Mouse (Mus musculus) CD8-positive naive resting alpha-beta T cell, adult 57 days (primary cell): ENCODE measurements around the gene Cnpy4. TPM values are rescaled to one million over a fixed set of nuclear protein-coding genes. Genes with fewer than 3 reads are reported as not detected.

ENCODE experiments used
- total RNA-seq: library from RNA; stranded (reverse); gene quantifications from one replicate; pipeline ENCODE4 v1.2.4, GENCODE M21; 2023

Gene Cnpy4
- 21.0 TPM for total RNA-seq

GRCm38 (mm10) chr5:138186950-138187638 lies at the start of gene Cnpy4, which contains the start of gene Taf6:
Gene Cnpy4, plus strand, starts transcription at chr5:138187485.
Gene Taf6, minus strand, starts transcription at chr5:138187451.

GRCm38 (mm10) chr5:138155443-138155976 lies 31.8 kb upstream of the Cnpy4 start, which contains the start of gene Zfp113:
Gene Zfp113, minus strand, starts transcription at chr5:138155744.

GRCm38 (mm10) chr5:138160842-138161665 lies 26.2 kb upstream of the Cnpy4 start, which contains the start of gene Cops6:
Gene Cops6, plus strand, starts transcription at chr5:138161071.

GRCm38 (mm10) chr5:138171695-138172491 lies 15.4 kb upstream of the Cnpy4 start, which contains the start of the genes Ap4m1 and Mcm7:
Gene Ap4m1, plus strand, starts transcription at chr5:138172002.
Gene Mcm7, minus strand, starts transcription at chr5:138172422.

GRCm38 (mm10) chr5:138193771-138194727 lies 6.8 kb downstream of the Cnpy4 start, which contains the start of gene Mblac1:
Gene Mblac1, plus strand, starts transcription at chr5:138194314.

GRCm38 (mm10) chr5:138225700-138226099 lies 38.4 kb downstream of the Cnpy4 start, which contains the start of gene Nxpe5:
Gene Nxpe5, plus strand, starts transcription at chr5:138225898.

Other genes starting within 250 kb of the Cnpy4 start
- not detected for gene Gjc3, start 224.4 kb upstream of the Cnpy4 start, total RNA-seq
- not detected for gene Azgp1, start 206.0 kb upstream of the Cnpy4 start, total RNA-seq
- gene Smok3a, start 166.2 kb upstream of the Cnpy4 start, total RNA-seq, result not detected
- gene Smok3b, start 166.1 kb upstream of the Cnpy4 start, total RNA-seq, result not detected
- not detected for gene Smok3c, start 134.3 kb upstream of the Cnpy4 start, total RNA-seq
- gene Zkscan1, start 102.4 kb upstream of the Cnpy4 start, total RNA-seq, result 23.5 TPM
- 13.4 TPM for gene Zscan21, start 70.6 kb upstream of the Cnpy4 start, total RNA-seq
- 13.9 TPM for gene Zfp113, start 31.7 kb upstream of the Cnpy4 start, total RNA-seq
- gene Cops6, start 26.4 kb upstream of the Cnpy4 start, total RNA-seq, result 54.0 TPM
- 26.7 TPM for gene Ap4m1, start 15.5 kb upstream of the Cnpy4 start, total RNA-seq
- 74.2 TPM for gene Mcm7, start 15.1 kb upstream of the Cnpy4 start, total RNA-seq
- 29.3 TPM for gene Taf6, start within 50 bp of the Cnpy4 start, total RNA-seq
- gene Mblac1, start 6.8 kb downstream of the Cnpy4 start, total RNA-seq, result 0.67 TPM
- not detected for gene Nxpe5, start 38.4 kb downstream of the Cnpy4 start, total RNA-seq
- 24.8 TPM for gene Lamtor4, start 68.0 kb downstream of the Cnpy4 start, total RNA-seq
- gene BC037034, start 76.5 kb downstream of the Cnpy4 start, total RNA-seq, result 53.1 TPM
- not detected for gene Gal3st4, start 85.4 kb downstream of the Cnpy4 start, total RNA-seq
- not detected for gene Gm43720, start 92.5 kb downstream of the Cnpy4 start, total RNA-seq
- 0.86 TPM for gene Gpc2, start 92.5 kb downstream of the Cnpy4 start, total RNA-seq
- gene Stag3, start 92.8 kb downstream of the Cnpy4 start, total RNA-seq, result not detected
- gene Pvrig, start 154.5 kb downstream of the Cnpy4 start, total RNA-seq, result not detected